Mouse (Mus musculus) myocyte (in vitro differentiated cells): Measurements from ENCODE around the gene Myrip. TPM values are rescaled to one million over a fixed set of nuclear protein-coding genes. Genes with fewer than 3 reads are reported as not detected.

ENCODE experiments used
- H3K27me3 ChIP-seq: one replicate; pipeline ENCODE4 v1.6.1; 2011; ENCODE audit not compliant: control insufficient read depth, insufficient read depth, insufficient read length
- H3K36me3 ChIP-seq: one replicate; pipeline ENCODE4 v1.6.1; 2011; ENCODE audit not compliant: control insufficient read depth, insufficient read depth
- H3K4me2 ChIP-seq: one replicate; pipeline ENCODE4 v1.6.1; 2011; ENCODE audit warnings: low read depth, control low read depth
- H3K4me3 ChIP-seq: one replicate; pipeline ENCODE4 v1.5.1; 2011; ENCODE audit warnings: mild to moderate bottlenecking, control low read depth, moderate library complexity
- H3K79me2 ChIP-seq: one replicate; pipeline ENCODE4 v1.6.1; 2011; ENCODE audit not compliant: control insufficient read depth, insufficient read depth
- H3ac ChIP-seq: one replicate; pipeline ENCODE4 v1.6.1; 2011; ENCODE audit not compliant: control insufficient read depth, insufficient read length
- CEBPB ChIP-seq: IDR thresholded peaks from 2 replicates; pipeline ENCODE4 v1.6.1; 2011; ENCODE audit warnings: mild to moderate bottlenecking, moderate library complexity; ENCODE audit not compliant: poor library complexity, insufficient read depth, severe bottlenecking
- E2F4 ChIP-seq: IDR thresholded peaks from one replicate; pipeline ENCODE4 v1.6.1; 2011; ENCODE audit warnings: mild to moderate bottlenecking, control low read depth, moderate library complexity; ENCODE audit not compliant: insufficient read depth
- MAX ChIP-seq: IDR thresholded peaks from one replicate; pipeline ENCODE4 v1.6.1; 2011; ENCODE audit warnings: low read depth, mild to moderate bottlenecking, control low read depth
- MYOD1 ChIP-seq, 3 experiments: IDR thresholded peaks; one replicate each; pipeline ENCODE4 v1.6.1; 2011; ENCODE audit warnings: control low read depth in 2 of 3, low read depth in 2 of 3, mild to moderate bottlenecking in 2 of 3, moderate library complexity in 1 of 3; ENCODE audit not compliant: insufficient read length in 2 of 3, control insufficient read depth in 1 of 3
- MYOG ChIP-seq, 3 experiments: IDR thresholded peaks; one replicate each; pipeline ENCODE4 v1.6.1; 2011; ENCODE audit warnings: control low read depth in 2 of 3, low read depth in 2 of 3, mild to moderate bottlenecking in 2 of 3; ENCODE audit not compliant: insufficient read length in 2 of 3, control insufficient read depth in 1 of 3, insufficient read depth in 1 of 3
- POLR2A ChIP-seq: IDR thresholded peaks from one replicate; pipeline ENCODE4 v1.6.1; 2011; ENCODE audit warnings: low read depth, mild to moderate bottlenecking, control low read depth, moderate library complexity; ENCODE audit not compliant: insufficient read length
- POLR2AphosphoS2 ChIP-seq: IDR thresholded peaks from one replicate; pipeline ENCODE4 v1.6.1; 2011; ENCODE audit warnings: low read depth, control low read depth; ENCODE audit not compliant: insufficient read length
- REST ChIP-seq: IDR thresholded peaks from one replicate; pipeline ENCODE4 v1.6.1; 2011; ENCODE audit warnings: mild to moderate bottlenecking, control low read depth, moderate library complexity; ENCODE audit not compliant: insufficient read depth, insufficient read length
- SRF ChIP-seq: IDR thresholded peaks from one replicate; pipeline ENCODE4 v1.6.1; 2011; ENCODE audit warnings: low read depth; ENCODE audit not compliant: control insufficient read depth, insufficient read length
- TCF12 ChIP-seq: IDR thresholded peaks from one replicate; pipeline ENCODE4 v1.6.1; 2011; ENCODE audit warnings: mild to moderate bottlenecking, control low read depth; ENCODE audit not compliant: poor library complexity, insufficient read depth, severe bottlenecking
- TCF3 ChIP-seq: IDR thresholded peaks from one replicate; pipeline ENCODE4 v1.6.1; 2011; ENCODE audit warnings: low read depth, control low read depth; ENCODE audit not compliant: insufficient read length
- USF1 ChIP-seq: IDR thresholded peaks from one replicate; pipeline ENCODE4 v1.6.1; 2011; ENCODE audit warnings: low read depth, mild to moderate bottlenecking, control low read depth, moderate library complexity
- polyA plus RNA-seq: library from polyadenylated mRNA; unstranded; fragments of >200 nt; fragmentation: generic; extraction: Trizol; gene quantifications from one replicate; pipeline ENCODE4 v1.2.1, GENCODE M21; 2012; ENCODE audit warnings: missing spikeins

Gene Myrip
- polyA plus RNA-seq, 1 experiment = 0.17 TPM

- H3ac ChIP-seq = no peak overlapping the region
- TF ChIP-seq TCF12 (no peak), MYOG (IDR thresholded peaks at IDR 0.05; ENCODE audit: control insufficient read depth in 1 of 3, insufficient read depth in 1 of 3, insufficient read length in 2 of 3, low read depth in 2 of 3) (no peak), MAX (no peak), SRF (no peak), REST (no peak), POLR2A (no peak), POLR2AphosphoS2 (no peak), CEBPB (no peak), TCF3 (no peak), USF1 (no peak), MYOD1 (IDR thresholded peaks at IDR 0.05; ENCODE audit: control insufficient read depth in 1 of 3, insufficient read length in 2 of 3, low read depth in 2 of 3) (no peak)
- H3K36me3 ChIP-seq = no peaks in the 10 kb centered on the region
- no peak overlapping the region for H3K4me3 ChIP-seq
- no peak overlapping the region for H3K4me2 ChIP-seq
- no peaks in the 10 kb centered on the region for H3K79me2 ChIP-seq
- H3K27me3 ChIP-seq = no peaks in the 10 kb centered on the region
Observed at GRCm38 (mm10) chr9:120282461-120283047, 18.8 kb upstream of the Myrip start.

- no peak overlapping the region for H3K4me2 ChIP-seq
- H3K4me3 ChIP-seq = no peak overlapping the region
- TF ChIP-seq POLR2A = no peak
- no peak for TF ChIP-seq MYOD1 (IDR thresholded peaks at IDR 0.05; ENCODE audit: control insufficient read depth in 1 of 3, insufficient read length in 2 of 3, low read depth in 2 of 3)
- TF ChIP-seq USF1 = no peak
- no peak for TF ChIP-seq E2F4
- TF ChIP-seq TCF12 = no peak
- no peak for TF ChIP-seq REST
- no peak for TF ChIP-seq SRF
- TF ChIP-seq TCF3 = no peak
- TF ChIP-seq MYOG (IDR thresholded peaks at IDR 0.05; ENCODE audit: control insufficient read depth in 1 of 3, insufficient read depth in 1 of 3, insufficient read length in 2 of 3, low read depth in 2 of 3) = no peak
- TF ChIP-seq CEBPB = no peak
- TF ChIP-seq POLR2AphosphoS2 = no peak
- no peak for TF ChIP-seq MAX
- H3ac ChIP-seq = no peak overlapping the region
- no peaks in the 10 kb centered on the region for H3K36me3 ChIP-seq
- H3K27me3 ChIP-seq = no peaks in the 10 kb centered on the region
- no peaks in the 10 kb centered on the region for H3K79me2 ChIP-seq
Observed at GRCm38 (mm10) chr9:120283556-120283955, 17.8 kb upstream of the Myrip start.

- no peaks in the 10 kb centered on the region for H3K36me3 ChIP-seq
- no peak for TF ChIP-seq USF1
- no peak for TF ChIP-seq MAX
- no peak for TF ChIP-seq TCF12
- TF ChIP-seq MYOD1 (IDR thresholded peaks at IDR 0.05; ENCODE audit: control insufficient read depth in 1 of 3, insufficient read length in 2 of 3, low read depth in 2 of 3) = no peak
- no peak for TF ChIP-seq SRF
- TF ChIP-seq TCF3 = no peak
- TF ChIP-seq MYOG (IDR thresholded peaks at IDR 0.05; ENCODE audit: control insufficient read depth in 1 of 3, insufficient read depth in 1 of 3, insufficient read length in 2 of 3, low read depth in 2 of 3) = no peak
- no peak for TF ChIP-seq POLR2AphosphoS2
- no peak for TF ChIP-seq POLR2A
- TF ChIP-seq CEBPB = no peak
- TF ChIP-seq REST = no peak
- TF ChIP-seq E2F4 = no peak
- no peaks in the 10 kb centered on the region for H3K79me2 ChIP-seq
- no peak overlapping the region for H3K4me2 ChIP-seq
- no peak overlapping the region for H3ac ChIP-seq
- H3K27me3 ChIP-seq = no peaks in the 10 kb centered on the region
- no peak overlapping the region for H3K4me3 ChIP-seq
Observed at GRCm38 (mm10) chr9:120288011-120288410, 13.3 kb upstream of the Myrip start.

- Histone ChIP-seq H3K79me2 (no peaks in the 10 kb centered on the region), H3K36me3 (no peaks in the 10 kb centered on the region)
- TF ChIP-seq POLR2A = no peak
- no peak for TF ChIP-seq CEBPB
- TF ChIP-seq REST = no peak
- no peak for TF ChIP-seq USF1
- no peak for TF ChIP-seq E2F4
- TF ChIP-seq MAX = no peak
- no peak for TF ChIP-seq POLR2AphosphoS2
- no peak for TF ChIP-seq MYOD1 (IDR thresholded peaks at IDR 0.05; ENCODE audit: control insufficient read depth in 1 of 3, insufficient read length in 2 of 3, low read depth in 2 of 3)
- no peak for TF ChIP-seq SRF
- TF ChIP-seq TCF12 = no peak
- no peak for TF ChIP-seq TCF3
- TF ChIP-seq MYOG (IDR thresholded peaks at IDR 0.05; ENCODE audit: control insufficient read depth in 1 of 3, insufficient read depth in 1 of 3, insufficient read length in 2 of 3, low read depth in 2 of 3) = no peak
Observed at GRCm38 (mm10) chr9:120290375-120290774, 10.9 kb upstream of the Myrip start.

More at GRCm38 (mm10) chr9:120290375-120290774, 10.9 kb upstream of the Myrip start:
- no peak overlapping the region for H3K4me2 ChIP-seq
- H3K27me3 ChIP-seq = peaks cover 4% of the 10 kb centered on the region
- H3ac ChIP-seq = no peak overlapping the region
- no peak overlapping the region for H3K4me3 ChIP-seq
